Mouse (Mus musculus) adrenal gland, postnatal 4 days (tissue): ENCODE data around the gene Med15. TPM values are rescaled to one million over a fixed set of nuclear protein-coding genes. Genes with fewer than 3 reads are reported as not detected.
A peak's percentile ranks its signal among the peaks of the same experiment; 100 is the strongest.

Experiments
- DNase-seq, 2 experiments: peaks; one replicate each; pipeline ENCODE4 v3.0.0; 2021 to 2022; ENCODE audit warnings: low spot score in 2 of 2, mixed read lengths in 2 of 2
- total RNA-seq, 2 experiments: library from RNA; stranded (reverse); gene quantifications; 2 replicates each; pipeline ENCODE4 v1.2.3; 2021

Med15 gene
- total RNA-seq, 2 experiments from 2014 or later: 68.8 to 70.3 TPM

DNA sequence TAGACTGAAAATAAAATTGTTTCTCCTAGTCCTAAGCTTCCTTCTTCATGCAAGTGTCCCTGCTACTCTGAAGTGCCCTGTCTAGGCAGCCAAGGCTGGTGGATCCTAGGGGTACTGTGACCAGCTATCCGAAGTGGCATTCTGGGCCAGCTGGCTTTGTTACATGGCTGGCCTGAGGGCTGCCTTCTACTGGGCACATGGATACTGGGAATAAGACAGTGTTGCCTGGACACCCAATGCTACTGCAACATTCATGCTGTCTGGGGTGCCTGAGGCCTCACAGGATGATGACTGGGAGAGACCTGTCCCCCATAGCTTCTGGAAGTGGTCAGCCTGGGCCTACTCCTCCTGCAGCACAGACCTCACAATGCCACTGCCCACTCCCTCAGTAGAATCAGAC lies 82.0 kb downstream of the Med15 start:
- no peak for DNase-seq

DNA sequence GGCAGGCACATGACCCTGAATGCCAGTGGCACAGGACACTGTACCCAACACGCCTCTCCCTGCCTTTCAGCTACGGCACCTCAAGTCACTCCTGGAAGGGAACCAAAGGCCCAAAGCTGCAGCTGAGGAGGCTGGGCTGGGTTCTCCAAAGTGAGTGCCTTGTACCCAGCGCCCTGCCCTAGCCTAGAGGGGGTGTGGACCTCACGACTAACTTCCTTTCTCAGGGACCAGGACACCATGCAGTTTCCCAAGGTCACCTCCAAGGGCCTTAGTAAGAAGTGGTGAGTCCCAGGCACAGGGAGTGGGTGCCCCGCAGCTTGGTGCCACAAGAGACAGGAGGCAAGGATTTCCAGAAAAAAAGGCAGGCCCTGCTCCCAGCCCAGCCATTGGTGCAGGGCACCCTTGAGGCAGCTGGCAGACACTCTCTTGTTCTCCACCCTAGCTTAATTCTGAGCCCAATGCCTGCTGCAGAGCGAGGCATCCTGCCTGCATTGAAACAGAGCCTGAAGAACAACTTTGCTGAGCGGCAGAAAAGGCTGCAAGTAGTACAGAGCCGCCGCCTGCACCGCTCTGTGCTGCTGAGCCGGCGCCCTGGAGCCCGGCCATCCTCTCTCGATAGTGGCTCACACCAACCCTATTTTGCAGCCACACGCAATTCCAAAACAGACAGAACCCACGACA lies 82.6 kb downstream of the Med15 start:
- DNase-seq: no peak

DNA sequence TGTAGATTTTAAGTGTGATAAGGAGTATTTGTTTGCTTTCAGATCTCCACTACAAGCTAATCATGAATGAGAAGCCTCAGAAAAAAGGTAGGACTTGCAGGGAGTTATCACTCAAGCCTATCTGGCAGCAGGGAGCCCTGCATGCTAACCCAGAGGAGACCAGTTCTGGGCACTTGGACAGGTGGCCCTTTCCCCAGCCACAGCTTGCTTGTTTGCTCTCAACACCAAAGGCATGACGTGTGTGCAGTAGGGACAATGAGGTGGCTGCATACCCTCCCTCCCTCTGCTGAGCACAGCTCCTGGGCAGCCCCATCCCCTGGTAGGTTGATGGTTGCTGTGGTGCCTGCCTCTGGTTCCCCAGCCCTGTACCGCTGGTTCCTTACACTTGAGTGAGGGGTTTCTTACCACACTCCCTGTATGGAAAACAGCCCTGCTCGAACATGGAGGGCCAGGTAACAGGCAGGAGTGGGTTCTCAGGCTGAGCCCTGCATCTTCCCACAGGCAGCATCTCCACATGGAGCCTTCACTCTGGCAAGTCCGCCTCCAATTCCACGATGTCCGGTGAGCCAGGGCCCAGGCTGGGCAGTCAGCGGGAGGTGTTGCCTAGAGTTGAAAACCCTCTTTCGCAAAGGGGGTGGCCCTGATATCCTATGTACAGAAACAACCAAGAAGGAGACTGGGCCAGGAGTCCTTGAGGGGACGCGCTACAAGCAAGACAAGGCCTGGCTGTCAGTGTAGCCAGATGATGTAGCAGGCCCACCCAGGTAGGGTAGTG lies 84.9 kb downstream of the Med15 start:
- no peak for DNase-seq

DNA sequence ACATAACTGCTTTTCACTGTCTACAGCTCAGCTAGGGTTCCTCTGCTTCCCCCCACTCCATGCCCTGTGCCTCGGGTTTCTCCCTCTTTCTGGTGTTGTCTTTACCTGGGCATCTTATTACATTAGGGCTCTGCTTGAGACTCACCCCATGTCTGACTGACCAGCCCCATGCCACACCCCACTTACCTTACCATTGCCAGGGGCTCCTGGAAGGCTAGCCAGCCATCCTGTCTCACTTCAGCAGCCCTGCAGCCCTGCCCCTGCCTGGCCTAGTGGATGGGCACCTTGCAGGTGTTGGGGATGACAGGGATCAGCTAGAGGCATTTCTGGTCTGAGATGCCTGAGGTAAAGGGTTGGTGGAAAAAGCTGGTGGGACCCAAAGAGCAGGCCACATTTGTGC lies 85.5 kb downstream of the Med15 start:
- no peak for DNase-seq

DNA sequence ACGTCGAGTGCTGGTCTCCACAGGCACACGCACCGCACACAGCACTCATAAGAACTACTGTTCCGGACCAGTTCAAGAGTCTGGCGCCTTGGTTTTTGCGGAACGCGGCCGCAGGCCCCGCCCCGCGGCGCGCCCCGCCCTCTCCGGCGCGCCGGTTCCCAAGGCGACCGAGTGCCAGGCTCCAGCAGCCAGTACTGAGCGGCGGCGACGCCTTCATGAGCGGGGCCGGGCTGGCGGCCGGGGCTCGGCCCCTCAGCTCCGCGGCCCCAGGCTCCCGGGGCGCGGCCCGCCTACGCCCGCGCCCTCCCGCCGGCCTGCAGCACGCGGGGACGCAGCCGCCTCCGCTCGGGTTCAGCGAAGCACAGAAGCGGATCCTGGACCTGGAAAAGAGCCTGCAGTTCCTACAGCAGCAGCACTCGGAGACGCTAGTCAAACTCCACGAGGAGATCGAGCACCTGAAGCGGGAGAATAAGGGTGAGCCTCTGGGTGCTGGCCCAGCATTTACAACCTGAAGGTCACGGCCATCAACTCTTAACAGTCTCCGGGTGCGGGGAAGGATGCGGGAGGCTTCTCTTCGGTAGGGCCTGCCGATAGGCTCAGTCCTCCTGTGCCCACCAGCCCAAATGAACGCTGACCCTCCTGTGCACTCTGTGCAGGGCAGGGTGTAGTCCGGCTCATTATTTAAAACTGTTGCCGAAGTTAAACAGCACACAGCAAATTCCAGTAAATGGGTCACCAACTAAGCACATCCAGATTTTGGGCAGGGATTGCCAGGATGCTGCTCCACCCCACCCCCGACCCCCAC lies 86.2 kb downstream of the Med15 start, which contains the start of gene Ccdc74a:
TSS of gene Ccdc74a (plus strand) at position 161 of the 805 bp plus-strand sequence.
- peak; percentile 61 to 66 for DNase-seq

DNA sequence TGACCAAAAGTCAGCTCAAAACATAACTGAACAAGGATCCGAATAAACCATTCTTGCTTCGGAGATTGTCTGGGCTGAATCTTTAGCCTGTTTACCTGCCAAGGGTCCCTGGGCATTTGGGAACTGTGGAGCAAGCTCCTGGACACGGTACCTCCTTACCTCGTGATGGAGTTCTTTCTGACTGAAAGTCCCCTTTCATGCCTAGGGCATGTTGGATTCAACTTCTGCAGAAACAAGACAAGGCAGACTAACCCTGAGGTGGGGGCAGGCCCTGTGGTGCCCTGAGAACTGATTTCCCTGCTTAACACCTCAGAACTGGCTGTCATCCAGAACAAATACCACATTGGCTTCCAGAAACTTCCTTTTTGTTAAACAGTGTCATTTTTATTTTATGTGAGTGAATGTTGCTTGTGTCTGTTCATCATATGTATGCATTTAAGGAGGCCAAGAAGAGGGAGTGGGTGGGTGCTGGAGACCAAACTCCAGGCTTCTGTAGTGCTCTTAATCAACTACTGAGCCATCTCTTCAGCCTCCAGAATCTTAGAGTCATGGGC lies 89.2 kb downstream of the Med15 start:
- DNase-seq: no peak

DNA sequence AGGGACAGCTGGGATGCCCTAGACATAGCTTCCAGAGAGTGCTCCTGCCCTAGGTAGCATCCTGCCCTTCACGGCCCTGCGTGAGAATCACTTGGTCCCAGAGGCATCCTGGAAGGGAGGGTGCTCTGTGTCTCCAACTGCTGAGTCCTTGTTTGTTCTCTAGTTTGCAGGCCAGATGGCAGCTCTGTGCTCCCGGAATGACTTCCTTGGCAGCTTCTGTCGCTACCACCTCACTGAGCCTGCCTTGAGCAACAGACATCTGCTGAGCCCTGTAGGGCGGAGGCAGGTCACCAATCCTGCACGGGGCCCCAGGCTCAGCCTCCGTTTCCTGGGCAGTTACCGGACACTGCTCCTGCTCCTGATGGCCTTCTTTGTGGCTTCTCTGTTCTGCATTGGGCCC lies 90.4 kb downstream of the Med15 start:
- no peak for DNase-seq

DNA sequence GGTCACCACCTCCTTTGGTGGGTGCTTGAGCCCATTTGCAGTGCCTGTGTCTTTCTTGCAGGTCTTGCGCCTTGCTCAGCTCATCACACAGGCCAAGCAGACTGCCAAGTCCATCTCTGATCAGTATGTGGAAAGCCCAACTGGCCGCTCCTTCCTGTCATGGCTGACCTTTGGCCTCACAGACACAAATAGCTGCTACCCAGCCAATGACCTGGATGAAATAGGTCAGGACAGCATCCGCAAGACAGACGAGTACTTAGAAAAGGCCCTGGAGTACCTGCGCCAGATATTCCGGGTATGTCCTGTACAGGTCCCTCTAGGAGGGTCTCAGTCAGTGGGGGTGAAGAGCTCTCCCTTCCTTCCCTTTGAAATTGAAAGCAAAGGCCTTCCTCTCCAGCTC lies 91.4 kb downstream of the Med15 start:
- DNase-seq: no peak

DNA sequence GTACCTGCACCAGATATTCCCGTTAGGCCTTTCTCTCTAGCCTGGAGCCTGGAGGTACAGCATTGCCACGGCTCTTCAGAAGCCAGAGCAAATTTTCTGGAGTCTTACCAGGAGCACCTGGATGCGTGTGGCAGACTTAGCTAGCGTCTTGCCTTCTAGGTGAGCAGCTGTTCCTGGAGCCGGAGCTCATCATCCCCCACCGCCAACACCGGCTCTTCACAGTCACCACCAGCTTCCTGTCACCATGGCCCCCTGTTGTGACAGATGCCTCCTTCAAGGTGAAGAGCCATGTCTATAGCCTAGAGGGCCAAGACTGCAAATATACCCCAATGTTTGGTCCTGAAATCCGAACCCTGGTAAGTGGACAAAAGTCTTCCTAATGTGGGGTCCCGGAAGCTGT lies 92.0 kb downstream of the Med15 start:
- DNase-seq: no peak

DNA sequence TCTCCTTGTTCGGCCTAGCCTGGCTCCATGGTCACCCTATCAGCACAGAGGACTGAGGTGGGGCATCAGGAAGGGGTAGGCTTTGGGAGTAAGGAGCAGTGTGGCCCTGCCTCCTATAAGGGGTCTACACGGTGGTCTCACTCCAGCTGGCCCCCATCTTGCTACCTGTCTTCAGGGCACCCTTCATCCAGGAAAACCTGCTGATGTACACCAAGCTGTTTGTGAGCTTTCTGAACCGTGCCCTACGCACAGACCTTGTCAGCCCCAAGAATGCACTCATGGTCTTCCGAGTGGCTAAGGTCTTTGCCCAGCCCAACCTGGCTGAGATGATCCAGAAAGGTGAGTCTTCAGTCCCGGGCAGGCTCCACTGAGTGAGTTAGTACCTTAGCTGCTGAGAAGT lies 92.7 kb downstream of the Med15 start:
- DNase-seq: no peak

DNA sequence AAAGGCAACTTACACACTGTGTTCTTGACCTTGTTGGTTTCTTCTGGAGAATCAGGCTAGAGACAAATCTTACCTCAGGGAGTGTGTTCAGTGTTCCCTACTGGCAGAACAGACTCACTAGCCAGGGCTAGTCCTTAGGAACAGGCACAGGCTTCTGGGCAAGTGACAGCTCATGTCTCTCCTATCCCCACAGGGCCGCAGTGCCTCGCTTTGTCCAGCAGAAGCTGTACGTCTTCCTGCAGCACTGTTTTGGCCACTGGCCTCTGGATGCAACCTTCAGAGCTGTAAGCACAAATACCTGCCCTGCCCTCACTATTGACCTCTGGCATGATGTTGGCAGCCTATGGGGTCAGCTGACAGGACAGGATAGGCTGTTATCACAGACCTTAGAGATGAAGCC lies 93.6 kb downstream of the Med15 start:
- DNase-seq: no peak

DNA sequence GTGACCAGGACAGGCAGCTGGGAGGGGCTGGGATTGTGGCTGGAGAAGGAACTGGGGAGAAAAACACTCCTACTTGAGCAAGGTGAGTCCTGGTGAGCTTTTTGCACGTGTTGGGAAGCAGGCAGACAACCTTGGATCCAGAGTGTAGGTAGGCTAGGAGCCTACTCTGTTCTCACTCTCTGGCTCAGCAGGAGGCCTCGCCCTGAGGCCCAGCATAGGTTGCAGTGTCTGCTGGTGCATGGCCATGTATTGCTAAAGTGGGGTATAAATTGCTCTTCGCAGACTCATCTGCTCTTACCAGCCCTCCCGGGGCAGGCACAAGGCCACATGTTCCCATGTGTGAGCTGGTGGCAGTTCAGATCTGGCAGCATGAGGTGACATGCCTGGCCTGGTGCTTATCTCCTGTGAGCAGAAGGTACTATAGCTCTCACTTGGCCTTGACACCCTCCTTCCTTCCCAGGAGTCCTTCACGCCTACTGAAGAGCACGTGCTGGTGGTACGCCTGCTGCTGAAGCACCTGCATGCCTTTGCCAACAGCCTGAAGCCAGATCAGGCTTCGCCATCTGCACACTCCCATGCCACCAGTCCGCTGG lies 94.6 kb downstream of the Med15 start:
- no peak for DNase-seq

DNA sequence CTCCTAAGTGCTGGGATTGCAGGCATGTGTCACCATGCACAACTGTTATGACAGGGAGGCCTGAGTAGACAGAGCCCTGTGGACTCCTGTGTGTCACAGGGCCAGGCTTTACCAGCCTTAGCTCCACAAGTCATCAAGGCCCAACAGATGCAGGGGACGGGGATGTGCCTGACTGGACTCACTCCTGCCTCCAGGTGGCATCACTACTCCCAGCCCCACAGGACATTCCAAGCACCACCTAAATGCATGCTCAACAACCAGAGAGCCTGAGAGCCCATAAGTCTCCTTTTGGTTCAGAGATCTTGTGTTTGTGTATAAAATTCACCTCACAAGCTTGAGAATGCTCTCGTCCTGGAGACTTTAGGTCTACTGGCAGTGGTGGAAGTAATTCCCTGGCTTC lies 95.1 kb downstream of the Med15 start:
- no peak for DNase-seq

DNA sequence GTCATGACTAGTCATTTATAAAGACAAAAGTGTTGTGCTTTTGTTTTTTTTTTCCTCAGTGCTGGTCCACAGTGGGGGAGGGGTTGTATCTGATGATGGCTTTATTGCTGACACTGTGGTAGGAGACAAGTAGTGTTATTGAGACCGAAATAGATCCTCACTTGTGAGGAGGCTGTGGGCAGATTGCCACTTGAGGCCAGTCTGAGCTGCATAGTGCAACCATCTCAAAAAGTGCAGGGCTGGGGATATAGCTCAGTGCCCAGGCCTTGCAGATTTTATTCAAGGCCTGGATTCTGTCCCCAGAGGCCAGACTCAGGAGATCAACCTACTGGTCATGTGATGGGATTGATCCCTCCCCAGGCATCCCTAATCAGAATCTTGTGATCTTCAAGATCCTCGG lies 95.8 kb downstream of the Med15 start:
- DNase-seq: no peak

DNA sequence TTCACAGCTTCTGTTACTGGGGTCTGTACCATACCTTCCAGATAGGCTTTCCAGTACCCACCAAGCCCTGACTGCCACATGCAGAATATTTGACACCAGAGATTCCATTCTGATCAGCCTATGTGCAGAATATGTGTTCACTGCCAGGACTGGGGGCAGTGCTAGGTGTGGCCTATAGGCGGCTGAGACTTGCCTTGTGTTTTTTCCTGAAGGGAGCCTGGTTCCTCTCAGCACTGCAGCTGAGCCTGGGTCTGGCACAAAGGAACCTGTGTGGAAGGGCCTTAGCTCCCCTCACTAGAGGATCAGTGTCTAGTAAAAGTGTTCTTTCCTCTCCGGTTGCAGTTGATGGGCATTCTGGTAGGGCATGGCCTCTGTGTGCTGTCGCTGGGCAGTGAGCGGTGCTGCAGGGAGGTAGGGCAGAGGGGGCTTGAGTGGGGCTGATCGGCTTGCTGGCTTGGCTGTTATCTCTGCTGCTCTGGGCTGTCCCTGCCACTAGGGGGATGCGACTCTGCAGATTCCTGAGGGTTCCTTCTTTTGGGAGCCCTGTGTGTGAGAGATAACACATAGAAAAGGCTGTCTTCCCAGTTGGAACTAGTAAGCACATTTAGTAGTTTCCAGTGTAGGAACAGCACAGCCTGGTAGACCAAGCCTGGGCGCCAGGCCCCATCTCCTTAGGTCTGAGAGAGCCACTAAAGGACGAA lies 99.1 kb downstream of the Med15 start:
- no peak for DNase-seq

DNA sequence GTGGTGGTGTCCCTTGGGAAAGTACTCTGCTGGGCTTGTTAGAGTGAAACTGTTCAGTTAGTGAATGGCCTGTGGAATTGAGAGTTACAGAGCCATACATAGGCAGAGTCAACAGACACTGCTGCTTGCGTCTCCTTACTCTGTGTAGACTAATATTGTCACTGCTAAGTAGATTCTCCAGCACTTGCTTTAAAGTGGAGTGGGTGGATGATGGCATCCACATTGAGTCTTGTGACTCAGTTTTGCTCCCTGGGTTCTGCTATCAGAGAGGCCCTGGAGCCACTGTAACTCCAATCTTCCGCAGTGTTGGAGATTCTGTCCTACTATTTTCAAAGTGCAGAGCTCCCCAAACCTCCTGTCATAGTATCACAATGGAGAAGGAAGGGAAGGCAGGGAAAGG lies 100.1 kb downstream of the Med15 start:
- DNase-seq: no peak

DNA sequence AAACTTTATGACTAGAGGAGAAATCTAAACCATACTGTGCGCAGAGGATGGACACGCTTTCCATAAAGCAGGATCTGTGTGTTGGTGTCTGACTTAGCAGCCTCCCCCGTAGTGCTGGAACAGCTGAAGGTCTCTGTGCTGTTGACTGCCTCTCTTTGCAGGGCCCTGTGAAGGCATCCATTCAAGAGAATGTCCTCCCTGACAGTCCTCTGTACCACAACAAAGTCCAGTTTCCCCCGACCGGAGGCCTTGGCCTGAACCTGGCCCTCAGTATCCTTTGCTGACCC lies 106.5 kb downstream of the Med15 start:
- DNase-seq: no peak

DNA sequence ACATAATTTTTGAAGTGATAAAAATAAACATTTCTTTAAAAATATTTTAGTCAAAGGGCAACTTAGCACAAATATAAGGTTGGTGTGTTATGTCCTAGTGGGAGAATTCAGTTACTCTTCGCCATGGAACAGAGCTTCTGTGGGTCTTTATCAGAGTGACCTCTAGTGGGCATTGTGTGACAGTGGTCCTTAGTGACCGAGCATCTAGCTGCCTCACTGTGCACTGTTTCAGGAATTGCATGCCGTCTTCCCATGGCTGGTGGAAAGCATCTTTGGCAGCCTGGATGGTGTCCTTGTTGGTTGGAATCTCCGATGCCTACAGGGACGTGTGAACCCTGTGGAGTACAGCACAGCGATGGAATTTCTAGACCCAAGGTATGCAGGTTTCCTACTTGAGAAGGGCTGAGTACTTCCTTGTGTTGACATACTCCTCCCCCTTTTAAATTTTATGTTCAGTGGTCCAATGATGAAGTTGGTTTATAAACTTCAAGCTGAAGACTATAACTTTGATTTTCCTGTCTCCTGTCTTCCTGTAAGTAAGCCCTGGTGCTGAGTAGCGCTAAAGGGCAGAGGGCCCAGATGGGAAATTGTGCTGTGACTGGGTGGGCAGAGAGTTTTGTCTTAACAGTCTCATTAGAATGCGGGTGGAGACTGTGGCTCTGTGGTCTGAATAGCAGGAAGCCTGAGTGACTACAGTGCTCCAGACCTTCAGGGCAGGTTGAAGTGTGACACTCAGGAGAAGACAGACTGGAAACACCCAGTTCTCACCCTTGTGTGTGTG lies 107.0 kb downstream of the Med15 start:
- no peak for DNase-seq

DNA sequence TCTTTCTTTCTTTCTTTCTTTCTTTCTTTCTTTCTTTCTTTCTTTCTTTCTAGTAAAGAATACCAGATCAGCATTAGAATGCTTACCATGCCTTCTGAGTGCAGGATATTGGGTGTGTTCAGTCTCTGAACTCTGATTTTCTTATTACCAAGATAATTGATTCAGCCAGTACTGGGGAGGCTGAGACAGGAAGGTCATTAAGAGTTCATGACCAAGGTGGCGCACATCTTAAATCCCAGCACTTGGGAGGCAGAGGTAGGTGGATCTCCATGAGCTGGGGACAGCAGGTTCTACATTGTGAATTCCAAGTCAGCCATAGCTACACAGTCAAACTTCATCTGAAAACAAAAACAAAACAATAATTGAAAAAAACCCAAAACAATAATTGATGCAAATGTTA lies 110.8 kb downstream of the Med15 start:
- no peak for DNase-seq
